Mouse (Mus musculus) lung, postnatal 10 days (tissue): ENCODE measurements around the gene Eif2s2.

Experiments used
- DNase-seq: peaks from one replicate; pipeline ENCODE4 v3.0.0; 2021

The Eif2s2 gene

DNA sequence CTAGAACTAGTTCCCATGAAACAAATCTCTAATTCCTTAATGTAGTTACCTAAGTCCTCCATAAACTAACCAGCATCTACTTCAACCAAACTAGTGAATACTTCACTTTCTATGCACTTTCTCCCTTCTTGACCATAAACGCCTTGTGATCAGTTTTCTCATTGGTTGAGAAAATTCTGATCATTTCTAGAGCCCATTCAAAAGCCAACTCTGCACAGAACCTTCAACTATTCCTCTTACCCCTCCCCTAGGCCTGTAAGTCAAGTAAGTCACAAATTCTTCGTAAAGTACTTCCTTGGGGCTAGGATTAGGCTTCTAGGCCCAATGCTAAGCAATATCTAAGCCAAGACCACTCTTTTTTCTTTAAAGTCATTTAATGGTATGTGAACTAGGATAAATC is 1.1 kb downstream of the Eif2s2 start:
- DNase-seq: no peak

DNA sequence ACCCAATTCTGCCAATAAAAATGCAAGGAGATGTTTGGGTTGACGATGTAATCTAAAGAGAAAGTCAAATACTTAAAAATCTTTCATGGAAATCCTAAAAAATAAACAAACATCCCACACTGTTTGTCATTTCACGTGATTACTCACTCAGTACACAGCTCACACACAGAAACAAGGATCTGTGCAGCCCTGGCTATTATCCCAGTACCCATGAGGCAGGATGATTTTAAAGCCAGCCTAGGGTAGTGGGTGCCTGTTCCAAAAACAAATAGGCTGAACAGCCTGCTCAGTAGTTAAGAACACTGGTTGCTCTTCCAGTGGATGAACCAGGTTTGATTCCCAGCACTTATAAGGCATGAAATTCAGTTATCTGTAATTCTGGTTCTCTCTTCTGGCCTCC is 16.1 kb downstream of the Eif2s2 start:
- DNase-seq: no peak

DNA sequence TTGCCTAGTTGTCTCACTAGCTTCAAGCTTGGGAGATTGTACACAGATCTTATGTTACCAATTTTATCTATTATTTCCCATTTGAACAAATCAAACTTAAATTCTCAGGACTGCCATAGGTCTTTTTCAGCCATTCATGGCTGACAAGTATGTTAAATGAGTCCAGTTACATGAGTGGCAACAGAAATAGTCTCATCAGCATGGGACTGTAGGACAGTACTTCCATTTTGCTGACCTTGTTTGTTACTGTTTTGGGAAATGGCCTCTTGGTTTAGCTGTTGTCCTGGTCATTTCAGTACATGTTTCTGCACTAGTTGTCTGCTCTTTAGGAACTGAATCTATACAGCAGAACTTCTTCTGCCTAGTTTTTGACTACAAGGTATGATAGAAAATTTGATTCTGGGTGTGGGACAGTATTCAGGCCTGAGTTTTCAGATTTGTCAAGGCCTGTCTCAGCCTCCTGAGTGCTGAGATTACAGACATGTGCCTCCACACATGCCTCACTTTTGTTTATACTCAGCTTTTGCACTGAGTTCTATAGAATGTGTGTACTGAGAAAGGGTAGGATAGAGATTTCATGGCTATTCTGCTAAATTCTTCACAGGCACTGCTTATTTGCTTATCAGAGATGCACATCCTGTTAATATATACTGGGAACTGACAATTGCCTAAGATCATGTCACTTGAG is 22.6 kb downstream of the Eif2s2 start:
- no peak for DNase-seq

DNA sequence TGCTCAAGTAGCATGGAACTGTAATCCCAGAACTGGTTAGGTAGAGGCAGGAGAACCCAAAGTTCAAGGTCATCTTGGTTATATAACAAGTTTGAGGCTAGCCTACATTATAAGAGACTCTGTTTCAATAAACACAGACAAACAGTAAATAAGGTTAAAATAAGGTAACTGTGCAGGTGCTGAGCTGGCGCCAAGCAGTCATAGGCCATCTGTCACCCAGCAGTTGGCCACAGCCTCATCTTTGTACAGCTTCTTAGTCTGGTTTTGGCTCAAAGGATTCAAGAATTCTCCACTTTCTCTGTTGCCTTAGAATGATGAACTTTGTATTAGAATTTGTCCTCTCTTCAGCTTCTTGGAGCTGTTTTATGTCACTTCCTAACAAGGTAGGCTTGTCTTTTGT is 24.6 kb downstream of the Eif2s2 start:
- DNase-seq: no peak

DNA sequence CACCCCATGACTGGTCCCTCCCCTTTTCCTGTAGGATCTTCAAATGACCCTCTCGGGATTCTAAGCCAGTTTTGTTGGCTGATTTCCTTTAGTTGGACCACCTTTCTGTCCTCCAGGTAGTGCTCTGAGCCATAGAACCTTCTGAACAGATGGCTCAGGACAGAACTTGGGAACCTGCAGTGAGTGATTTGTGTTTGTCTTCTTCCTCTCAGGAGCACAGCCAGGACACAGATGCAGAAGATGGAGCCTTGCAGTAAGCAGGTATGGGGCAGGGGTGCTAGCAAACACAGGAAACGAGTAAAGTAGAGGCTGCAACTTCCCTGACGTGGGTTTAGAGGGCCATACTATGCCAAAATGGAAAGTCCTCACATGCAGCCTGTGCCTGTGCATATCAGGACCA is 27.0 kb downstream of the Eif2s2 start:
- no peak for DNase-seq

DNA sequence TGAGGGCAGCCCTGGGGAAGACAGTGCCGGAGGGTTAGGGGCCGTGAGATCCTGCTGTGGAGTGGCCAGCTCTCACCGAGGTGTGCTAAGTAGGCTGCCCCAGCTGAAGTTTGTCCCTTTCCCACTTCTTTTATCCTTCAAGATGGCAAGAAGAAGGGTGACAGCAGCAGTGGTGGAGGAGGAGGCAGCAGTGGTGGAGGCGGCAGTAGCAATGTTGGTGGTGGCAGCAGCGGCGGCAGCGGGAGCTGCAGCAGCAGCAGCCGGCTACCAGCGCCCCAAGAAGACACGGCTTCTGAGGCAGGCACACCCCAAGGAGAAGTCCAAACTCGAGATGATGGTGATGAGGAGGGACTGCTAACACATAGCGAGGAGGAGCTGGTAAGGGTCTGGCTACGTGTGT is 29.1 kb downstream of the Eif2s2 start:
- DNase-seq: no peak

DNA sequence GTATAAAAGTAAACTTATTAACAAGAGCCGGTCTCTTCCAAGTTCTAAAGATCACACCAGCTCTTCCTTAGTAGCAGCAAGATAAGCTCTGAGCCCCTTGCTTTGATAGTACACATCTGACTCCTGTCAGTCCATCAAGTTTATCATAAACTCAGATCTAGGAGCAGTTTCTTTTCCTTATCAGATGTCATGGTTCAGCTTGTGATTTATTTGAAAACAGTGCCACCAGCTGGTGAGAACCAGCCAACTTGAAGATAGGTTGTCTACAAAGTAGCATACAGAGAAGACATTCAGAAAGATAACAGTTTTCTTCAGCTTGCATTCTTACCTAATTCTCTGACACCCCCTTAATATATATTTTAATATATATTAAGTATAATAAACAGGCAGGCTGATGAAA is 37.4 kb downstream of the Eif2s2 start:
- peak; percentile 75 for DNase-seq

DNA sequence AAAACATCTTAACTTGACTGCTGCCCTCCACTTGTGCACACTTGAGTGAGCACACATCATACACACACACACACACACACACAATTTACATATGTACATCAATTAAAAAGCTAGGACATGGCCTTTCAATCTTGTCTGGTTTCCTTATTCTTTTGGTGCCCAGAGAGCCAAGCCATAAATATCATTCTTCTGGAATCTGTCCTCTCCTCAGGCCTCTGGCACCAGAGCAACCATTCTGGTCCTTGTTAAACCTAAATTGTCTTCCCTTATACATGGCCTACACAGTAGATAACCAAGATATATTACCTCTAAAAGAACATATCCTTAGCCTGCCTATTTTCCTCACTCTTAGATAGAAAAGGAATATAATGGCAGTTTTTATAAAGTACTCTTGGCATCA is 44.6 kb downstream of the Eif2s2 start:
- no peak for DNase-seq

DNA sequence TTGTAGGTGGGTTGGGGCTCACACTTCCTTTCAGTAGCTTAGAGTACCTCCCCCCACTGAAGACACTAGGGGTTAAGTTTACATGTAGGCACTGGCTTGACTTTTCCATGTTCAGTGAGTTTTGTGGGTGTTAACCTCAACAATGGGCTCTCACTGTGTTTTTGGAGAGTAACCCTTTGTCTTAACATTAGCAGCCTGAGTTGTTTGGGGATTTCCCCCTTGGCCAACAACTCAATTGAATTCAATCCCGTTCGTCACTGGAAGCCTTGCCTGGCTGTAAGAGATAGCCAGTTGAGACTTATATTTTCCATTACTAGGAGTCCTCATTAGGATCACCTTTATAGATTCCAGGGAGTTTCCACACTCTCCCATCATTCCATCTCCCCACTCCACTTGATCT is 56.2 kb downstream of the Eif2s2 start:
- no peak for DNase-seq

DNA sequence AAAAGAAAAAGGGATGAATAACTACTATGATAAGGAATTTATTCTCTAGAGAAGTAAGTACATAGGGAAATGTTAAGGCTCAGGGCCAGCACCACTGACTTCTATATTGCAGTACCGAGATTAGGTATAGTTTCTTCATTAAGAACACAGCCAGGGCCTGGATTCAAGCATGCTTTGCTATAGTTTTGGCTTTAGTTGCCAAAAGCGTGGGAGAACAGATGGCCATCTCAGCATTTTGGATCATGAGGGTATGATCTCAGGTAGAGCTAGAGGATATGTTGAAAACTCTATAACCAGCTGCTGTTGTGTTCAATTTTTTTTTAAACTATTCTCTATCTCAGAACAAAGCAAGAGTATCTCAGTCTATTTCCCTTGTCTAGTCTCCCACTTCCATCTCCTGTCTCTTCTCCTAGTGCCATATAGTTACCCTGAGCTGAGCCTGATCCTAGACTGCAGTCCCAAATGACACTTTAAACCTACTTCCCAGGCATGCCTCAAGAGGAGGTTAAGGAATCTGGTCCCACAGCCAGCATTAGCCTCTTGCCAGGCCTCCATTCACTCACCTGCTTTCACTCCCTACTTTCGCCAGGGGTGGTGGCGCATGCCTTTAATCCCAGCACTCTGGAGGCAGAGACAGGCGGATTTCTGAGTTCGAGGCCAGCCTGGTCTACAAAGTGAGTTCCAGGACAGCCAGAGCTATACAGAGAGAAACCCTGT is 58.4 kb downstream of the Eif2s2 start:
- DNase-seq: no peak

DNA sequence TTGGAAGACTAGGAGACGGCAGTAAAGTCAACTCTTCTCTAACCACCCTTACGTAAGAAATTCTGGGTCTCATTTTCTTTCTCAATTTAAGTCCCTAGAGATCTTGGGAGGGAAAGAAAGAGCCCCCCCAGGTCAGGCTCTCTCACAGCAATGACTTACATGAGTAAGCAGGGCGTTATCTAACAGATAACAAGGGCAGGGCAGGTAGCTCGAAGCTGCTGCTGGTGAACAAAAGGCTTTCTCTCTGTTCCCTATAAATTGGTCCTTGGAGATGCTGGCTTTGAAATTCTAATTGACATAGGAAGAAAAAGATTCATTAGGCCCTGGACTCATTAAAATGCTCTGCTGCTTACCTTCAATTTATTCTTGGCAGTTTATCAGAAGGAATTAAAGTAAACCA is 60.3 kb downstream of the Eif2s2 start:
- no peak for DNase-seq

DNA sequence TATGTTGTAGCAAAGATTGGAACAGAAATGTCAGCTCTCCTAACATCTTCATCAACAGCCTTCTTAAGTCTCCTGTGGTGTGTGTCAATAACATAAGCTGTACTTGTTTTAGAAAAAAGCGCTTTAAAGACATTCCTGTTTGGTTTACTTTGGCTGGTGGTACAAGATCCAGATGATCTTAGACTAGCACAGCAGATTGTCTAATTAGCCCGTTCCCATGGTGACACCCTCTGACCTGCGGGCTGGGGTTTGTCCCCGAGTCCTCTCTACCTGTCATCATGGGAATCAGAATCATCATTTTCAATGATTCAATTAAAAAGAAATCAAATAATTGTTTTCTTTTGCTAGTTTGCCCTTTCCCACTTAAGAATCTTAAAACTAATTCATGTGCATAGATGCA is 65.2 kb downstream of the Eif2s2 start:
- DNase-seq: no peak

DNA sequence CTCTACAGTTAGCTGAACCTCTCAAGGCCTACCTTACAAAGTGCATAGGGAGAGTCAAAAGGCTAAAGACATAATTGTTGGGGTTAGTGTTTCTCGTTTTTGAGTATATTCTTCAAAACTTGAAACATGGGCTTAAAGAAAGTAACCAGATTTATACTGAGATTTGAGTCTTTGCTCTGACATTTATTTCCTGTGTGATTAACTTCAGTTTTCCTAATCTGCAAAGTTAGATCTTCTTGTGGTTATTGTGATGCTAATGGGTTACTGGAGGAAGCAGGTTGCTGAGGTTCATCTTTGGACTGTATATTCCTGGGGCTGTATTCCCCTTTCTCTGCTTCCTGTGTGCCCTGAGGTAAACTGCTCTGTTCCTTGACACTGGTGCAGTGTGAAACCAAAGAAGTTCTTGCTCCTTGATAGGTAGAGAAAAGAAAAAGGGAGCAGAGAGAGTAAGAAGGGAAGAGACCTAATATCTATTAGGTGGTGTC is 66.6 kb downstream of the Eif2s2 start:
- no peak for DNase-seq
